Mouse (Mus musculus) myocyte (in vitro differentiated cells): ENCODE results near the gene Mon2.

ENCODE experiments used
- CEBPB ChIP-seq: IDR thresholded peaks from 2 replicates; pipeline ENCODE4 v1.6.1; 2011; ENCODE audit warnings: mild to moderate bottlenecking, moderate library complexity; ENCODE audit not compliant: poor library complexity, insufficient read depth, severe bottlenecking
- E2F4 ChIP-seq: IDR thresholded peaks from one replicate; pipeline ENCODE4 v1.6.1; 2011; ENCODE audit warnings: mild to moderate bottlenecking, control low read depth, moderate library complexity; ENCODE audit not compliant: insufficient read depth
- MAX ChIP-seq: IDR thresholded peaks from one replicate; pipeline ENCODE4 v1.6.1; 2011; ENCODE audit warnings: low read depth, mild to moderate bottlenecking, control low read depth
- MYOD1 ChIP-seq, 3 experiments: IDR thresholded peaks; one replicate each; pipeline ENCODE4 v1.6.1; 2011; ENCODE audit warnings: control low read depth in 2 of 3, low read depth in 2 of 3, mild to moderate bottlenecking in 2 of 3, moderate library complexity in 1 of 3; ENCODE audit not compliant: insufficient read length in 2 of 3, control insufficient read depth in 1 of 3
- POLR2A ChIP-seq: IDR thresholded peaks from one replicate; pipeline ENCODE4 v1.6.1; 2011; ENCODE audit warnings: low read depth, mild to moderate bottlenecking, control low read depth, moderate library complexity; ENCODE audit not compliant: insufficient read length
- TCF12 ChIP-seq: IDR thresholded peaks from one replicate; pipeline ENCODE4 v1.6.1; 2011; ENCODE audit warnings: mild to moderate bottlenecking, control low read depth; ENCODE audit not compliant: poor library complexity, insufficient read depth, severe bottlenecking
- TCF3 ChIP-seq: IDR thresholded peaks from one replicate; pipeline ENCODE4 v1.6.1; 2011; ENCODE audit warnings: low read depth, control low read depth; ENCODE audit not compliant: insufficient read length
- USF1 ChIP-seq: IDR thresholded peaks from one replicate; pipeline ENCODE4 v1.6.1; 2011; ENCODE audit warnings: low read depth, mild to moderate bottlenecking, control low read depth, moderate library complexity

- no peak for TF ChIP-seq MAX
- no peak for TF ChIP-seq TCF3
- no peak for TF ChIP-seq TCF12
- no peak for TF ChIP-seq POLR2A
- TF ChIP-seq MYOD1 (IDR thresholded peaks at IDR 0.05; ENCODE audit: control insufficient read depth in 1 of 3, insufficient read length in 2 of 3, low read depth in 2 of 3), result no peak
- no peak for TF ChIP-seq CEBPB
- no peak for TF ChIP-seq USF1
- TF ChIP-seq E2F4, result no peak
Observed at GRCm38 (mm10) chr10:122997852-122998251, 78.5 kb downstream of the Mon2 start.
